Mouse (Mus musculus): ENCODE results near the gene Ankrd65.

The Ankrd65 gene

DNA sequence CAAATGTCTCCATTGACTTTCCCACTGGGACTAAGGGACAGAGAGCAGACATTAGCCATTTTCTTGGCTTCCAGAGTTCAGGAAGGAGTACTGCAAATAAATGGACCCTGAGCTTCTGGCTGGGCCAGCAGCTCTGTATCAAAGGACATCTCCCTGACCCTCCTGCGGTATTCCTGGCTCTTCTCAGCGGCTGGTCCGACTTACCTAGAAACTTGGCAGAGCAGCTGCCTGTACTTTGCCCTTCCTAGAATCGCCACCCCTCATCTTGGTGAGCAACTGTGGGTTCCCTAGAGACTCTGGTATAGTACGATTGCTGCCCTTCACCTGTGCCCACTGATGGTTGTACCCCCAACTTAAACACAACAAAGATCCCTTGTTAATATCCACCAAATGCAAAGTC lies 53.0 kb downstream of the Ankrd65 start:
- no peaks in the 10 kb centered on the region for H3K9me3 ChIP-seq (ENCODE audit: low read length)
- no peak overlapping the region for H3K4me3 ChIP-seq (replicated peaks; ENCODE audit: low read length)
- TF ChIP-seq CTCF (conservative IDR thresholded peaks at IDR 0.05; ENCODE audit: low read length) = no peak
- no peak for TF ChIP-seq POU5F1 (IDR thresholded peaks at IDR 0.05; ENCODE audit: borderline replicate concordance, low read length)
- no peak for TF ChIP-seq NANOG (IDR thresholded peaks at IDR 0.05; ENCODE audit: borderline replicate concordance, low read length)
- H3K27me3 ChIP-seq (ENCODE audit: insufficient read depth, low read length) = peaks cover 46% of the 10 kb centered on the region
- peaks cover 50% of the 10 kb centered on the region for H3K4me1 ChIP-seq (replicated peaks; ENCODE audit: low read depth, low read length)
- peaks cover 7% of the 10 kb centered on the region; the same call in 1 of the 2 replicates for H3K36me3 ChIP-seq (ENCODE audit: insufficient read depth, low read length)

- H3K36me3 ChIP-seq (ENCODE audit: insufficient read depth, low read length) = peaks cover 10% of the 10 kb centered on the region
- no peak for TF ChIP-seq CTCF (conservative IDR thresholded peaks at IDR 0.05; ENCODE audit: low read length)
- TF ChIP-seq POU5F1 (IDR thresholded peaks at IDR 0.05; ENCODE audit: borderline replicate concordance, low read length) = no peak
- TF ChIP-seq NANOG (IDR thresholded peaks at IDR 0.05; ENCODE audit: borderline replicate concordance, low read length) = no peak
- peak within 1 kb of the TSS; percentile 89 for H3K4me3 ChIP-seq (replicated peaks; ENCODE audit: low read length)
- no peaks in the 10 kb centered on the region for H3K9me3 ChIP-seq (ENCODE audit: low read length)
- peaks cover 21% of the 10 kb centered on the region for H3K27me3 ChIP-seq (ENCODE audit: insufficient read depth, low read length)
- peaks cover 36% of the 10 kb centered on the region for H3K4me1 ChIP-seq (replicated peaks; ENCODE audit: low read depth, low read length)
Measured at GRCm38 (mm10) chr4:155846871-155847578, 56.8 kb downstream of the Ankrd65 start, which contains the start of gene Dvl1. TSS of gene Dvl1 (plus strand) at chr4:155847402.

DNA sequence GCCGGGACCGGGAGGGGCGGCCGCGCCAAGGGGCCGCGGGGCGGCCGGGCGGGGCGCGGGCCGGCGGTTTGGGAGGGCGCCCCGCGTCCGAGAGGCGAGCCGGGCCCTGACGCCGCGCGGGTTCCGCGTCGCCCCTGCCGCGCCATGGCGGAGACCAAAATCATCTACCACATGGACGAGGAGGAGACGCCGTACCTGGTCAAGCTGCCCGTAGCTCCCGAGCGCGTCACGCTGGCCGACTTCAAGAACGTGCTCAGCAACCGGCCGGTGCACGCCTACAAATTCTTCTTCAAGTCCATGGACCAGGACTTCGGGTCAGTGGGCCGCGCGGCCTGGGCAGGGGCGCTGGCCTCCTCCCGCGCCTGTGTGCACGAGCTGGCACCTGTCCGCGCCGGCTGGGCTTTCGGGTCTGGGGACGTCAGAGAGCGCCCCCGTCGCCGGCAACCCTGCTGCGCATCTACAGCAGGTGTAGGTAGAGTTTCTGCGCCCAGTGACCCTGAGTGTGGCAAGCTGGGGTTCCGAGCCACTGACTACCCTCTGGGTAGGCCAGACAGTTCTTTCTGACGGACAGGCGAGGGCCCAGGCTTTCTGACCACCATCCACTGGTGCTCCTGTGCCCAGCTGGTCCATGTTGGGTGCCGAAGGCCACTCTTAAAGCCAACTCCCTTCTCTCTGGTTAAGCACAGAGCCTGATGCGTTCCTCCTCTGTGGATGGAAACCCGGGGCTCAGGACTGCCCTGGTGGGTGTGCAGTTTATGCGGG lies 57.5 kb downstream of the Ankrd65 start:
- TF ChIP-seq NANOG (IDR thresholded peaks at IDR 0.05; ENCODE audit: borderline replicate concordance, low read length) (no peak), CTCF (conservative IDR thresholded peaks at IDR 0.05; ENCODE audit: low read length) (no peak), POU5F1 (IDR thresholded peaks at IDR 0.05; ENCODE audit: borderline replicate concordance, low read length) (no peak)
- no peaks in the 10 kb centered on the region for H3K9me3 ChIP-seq (ENCODE audit: low read length)
- H3K4me3 ChIP-seq (replicated peaks; ENCODE audit: low read length) = peak overlapping the region; percentile 89
- H3K4me1 ChIP-seq (replicated peaks; ENCODE audit: low read depth, low read length) = peaks cover 32% of the 10 kb centered on the region
- peaks cover 9% of the 10 kb centered on the region for H3K36me3 ChIP-seq (ENCODE audit: insufficient read depth, low read length)
- peaks cover 15% of the 10 kb centered on the region for H3K27me3 ChIP-seq (ENCODE audit: insufficient read depth, low read length)

- no peaks in the 10 kb centered on the region for H3K9me3 ChIP-seq (ENCODE audit: low read length)
- TF ChIP-seq POU5F1 (IDR thresholded peaks at IDR 0.05; ENCODE audit: borderline replicate concordance, low read length) (no peak), NANOG (IDR thresholded peaks at IDR 0.05; ENCODE audit: borderline replicate concordance, low read length) (no peak), CTCF (conservative IDR thresholded peaks at IDR 0.05; ENCODE audit: low read length) (no peak)
- H3K36me3 ChIP-seq (ENCODE audit: insufficient read depth, low read length) = peaks cover 13% of the 10 kb centered on the region; the same call in 1 of the 2 replicates
- H3K4me3 ChIP-seq (replicated peaks; ENCODE audit: low read length) = peak overlapping the region; percentile 89
- H3K27me3 ChIP-seq (ENCODE audit: insufficient read depth, low read length) = peaks cover 7% of the 10 kb centered on the region
- peaks cover 34% of the 10 kb centered on the region for H3K4me1 ChIP-seq (replicated peaks; ENCODE audit: low read depth, low read length)
Measured at GRCm38 (mm10) chr4:155848434-155849095, 58.3 kb downstream of the Ankrd65 start.

Data from E14TG2a.4 (cell line).